Mouse (Mus musculus): ENCODE measurements around the gene Plekha6.
A peak's percentile ranks its signal among the peaks of the same experiment; 100 is the strongest.

The Plekha6 gene

GRCm38 (mm10) chr1:133163820-133164431 is at the start of gene Plekha6:
TSS of gene Plekha6 (plus strand) at chr1:133164210.
- DNase-seq (ENCODE audit: low read depth, low spot score) = peak; percentile 41

- DNase-seq (ENCODE audit: low read depth, low spot score) = no peak
Measured at GRCm38 (mm10) chr1:133116108-133116507, 47.9 kb upstream of the Plekha6 start.

GRCm38 (mm10) chr1:133118127-133118526 is 45.9 kb upstream of the Plekha6 start:
- DNase-seq (ENCODE audit: low read depth, low spot score) = no peak

DNA sequence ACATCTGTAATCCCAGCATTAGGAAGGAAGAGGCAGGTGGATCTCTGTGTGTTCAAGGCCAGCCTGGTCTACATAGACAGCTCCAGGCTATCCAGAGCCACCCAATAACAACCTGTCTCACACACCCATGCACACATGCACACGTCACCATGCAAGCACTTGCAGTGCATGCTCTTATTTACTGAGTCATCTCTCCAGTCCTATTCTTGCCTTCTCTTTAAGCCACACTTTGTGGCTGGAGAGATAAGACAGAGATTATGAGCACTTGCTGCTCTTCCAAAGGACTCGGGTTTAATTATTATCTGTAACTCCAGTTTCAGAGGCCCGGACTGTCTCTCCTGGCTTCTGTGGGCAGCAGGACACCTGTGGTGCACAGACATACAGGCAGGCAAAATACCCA is 45.2 kb upstream of the Plekha6 start:
- DNase-seq (ENCODE audit: low read depth, low spot score) = no peak

DNA sequence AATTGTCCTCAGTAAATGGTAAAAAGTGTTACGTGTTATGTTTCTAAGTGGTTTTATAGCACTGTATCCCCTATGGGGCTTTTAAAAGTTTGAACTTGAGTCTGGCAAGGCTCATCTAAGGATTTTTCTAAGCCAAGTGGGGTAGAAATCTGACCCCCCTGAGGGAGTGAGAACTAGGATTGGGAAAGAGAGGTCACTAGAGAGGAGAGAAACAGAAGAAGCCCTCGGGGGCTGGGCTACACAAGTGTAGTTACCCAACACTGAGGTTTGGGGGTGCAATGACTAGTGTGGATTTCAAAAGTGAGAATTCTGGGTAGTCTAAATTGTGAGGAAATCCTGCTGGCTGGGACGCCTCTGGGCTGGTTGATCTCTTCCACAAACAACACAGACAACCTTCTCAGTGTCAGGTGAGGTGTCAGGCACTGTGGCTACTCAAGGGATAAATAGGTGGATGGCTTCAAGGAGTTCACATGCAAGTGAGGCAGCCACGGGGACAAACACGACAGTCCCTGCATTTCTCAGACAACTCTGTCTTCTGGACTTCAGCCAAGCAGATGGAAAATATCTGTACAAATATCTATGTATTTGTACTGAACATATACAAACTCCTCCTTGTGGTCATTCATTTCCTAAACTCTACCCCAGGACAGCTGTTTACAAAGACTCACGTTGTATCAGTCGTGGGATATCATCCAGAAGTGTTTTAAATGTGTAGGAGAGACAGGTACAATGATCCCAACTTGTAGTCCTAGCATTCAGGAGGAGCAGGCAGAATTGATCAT is 43.9 kb upstream of the Plekha6 start:
- DNase-seq (ENCODE audit: low read depth, low spot score) = no peak

DNA sequence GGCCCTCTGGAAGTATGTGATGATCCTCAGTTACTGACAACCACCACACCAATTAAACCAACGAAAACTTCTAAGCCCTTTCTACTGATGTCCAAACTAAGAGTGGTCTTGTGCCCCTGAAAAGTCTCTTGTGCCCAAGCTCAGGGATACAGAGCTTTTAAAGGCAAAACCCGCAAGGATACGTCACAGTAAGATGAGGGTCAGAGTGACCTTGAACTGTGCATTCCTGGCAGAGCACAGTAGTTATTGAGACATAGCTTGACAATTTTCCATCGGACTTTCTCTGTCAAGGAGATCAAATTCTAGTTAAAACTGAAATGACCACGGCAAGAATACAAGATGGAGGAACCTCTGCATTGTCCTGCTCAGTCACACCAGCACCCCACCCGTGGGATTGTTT is 42.8 kb upstream of the Plekha6 start:
- DNase-seq (ENCODE audit: low read depth, low spot score) = no peak

DNA sequence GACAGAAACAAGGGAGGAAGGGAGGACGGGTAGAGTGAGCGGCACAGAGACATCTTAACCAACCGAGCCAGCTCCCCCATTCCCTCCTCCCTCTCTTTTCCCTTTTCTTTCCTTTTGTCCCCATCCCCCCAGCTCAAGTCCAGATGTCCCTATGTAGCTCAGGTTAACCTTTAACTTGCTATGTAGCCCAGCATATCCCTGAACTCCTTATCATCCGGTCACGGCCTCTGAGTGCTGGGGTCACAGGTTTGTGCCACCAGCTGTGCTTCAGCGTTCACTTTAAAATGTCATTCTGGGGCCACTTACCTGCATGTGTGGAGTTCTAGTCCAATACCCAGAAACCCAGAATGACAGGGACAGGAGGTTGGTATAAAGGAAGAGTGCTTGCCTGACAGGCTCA is 39.9 kb upstream of the Plekha6 start:
- no peak for DNase-seq (ENCODE audit: low read depth, low spot score)

DNA sequence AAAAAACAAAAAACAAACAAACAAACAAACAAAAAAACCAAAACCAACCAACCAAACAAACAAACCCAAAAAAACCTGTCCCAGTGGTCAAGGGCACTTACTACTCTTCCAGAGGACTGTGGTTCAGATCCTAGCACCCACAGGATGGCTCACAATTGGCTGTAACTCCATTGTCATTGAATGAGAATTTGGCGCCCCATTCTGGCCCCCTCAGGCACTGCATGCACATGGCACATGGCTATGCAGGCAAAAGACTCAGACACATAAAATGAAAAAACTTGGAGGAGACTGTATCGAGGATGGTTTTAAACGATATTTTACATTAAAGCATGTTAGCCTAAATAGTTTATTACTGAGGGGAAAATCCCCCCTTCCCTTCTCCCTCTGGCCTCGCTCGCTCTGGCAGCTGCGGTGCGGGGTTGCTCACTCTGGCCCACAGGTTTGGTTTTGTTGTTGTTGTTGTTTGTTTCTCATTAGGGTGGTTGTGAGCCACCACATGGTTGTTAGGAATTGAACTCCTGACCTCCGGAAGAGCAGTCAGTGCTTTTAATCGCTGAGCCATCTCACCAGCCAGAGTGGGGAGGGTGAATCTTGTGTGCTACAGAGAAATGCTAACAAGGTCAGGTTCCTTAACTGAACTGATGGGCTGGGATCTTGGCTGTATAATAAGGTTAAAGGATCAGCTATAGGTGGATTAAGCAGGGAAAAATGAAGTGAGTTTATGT is 38.2 kb upstream of the Plekha6 start:
- no peak for DNase-seq (ENCODE audit: low read depth, low spot score)

GRCm38 (mm10) chr1:133126365-133126740 is 37.7 kb upstream of the Plekha6 start:
- no peak for DNase-seq (ENCODE audit: low read depth, low spot score)

- no peak for DNase-seq (ENCODE audit: low read depth, low spot score)
Measured at GRCm38 (mm10) chr1:133127328-133127727, 36.7 kb upstream of the Plekha6 start.

GRCm38 (mm10) chr1:133129471-133130221 is 34.4 kb upstream of the Plekha6 start:
- peak; percentile 21 for DNase-seq (ENCODE audit: low read depth, low spot score)

DNA sequence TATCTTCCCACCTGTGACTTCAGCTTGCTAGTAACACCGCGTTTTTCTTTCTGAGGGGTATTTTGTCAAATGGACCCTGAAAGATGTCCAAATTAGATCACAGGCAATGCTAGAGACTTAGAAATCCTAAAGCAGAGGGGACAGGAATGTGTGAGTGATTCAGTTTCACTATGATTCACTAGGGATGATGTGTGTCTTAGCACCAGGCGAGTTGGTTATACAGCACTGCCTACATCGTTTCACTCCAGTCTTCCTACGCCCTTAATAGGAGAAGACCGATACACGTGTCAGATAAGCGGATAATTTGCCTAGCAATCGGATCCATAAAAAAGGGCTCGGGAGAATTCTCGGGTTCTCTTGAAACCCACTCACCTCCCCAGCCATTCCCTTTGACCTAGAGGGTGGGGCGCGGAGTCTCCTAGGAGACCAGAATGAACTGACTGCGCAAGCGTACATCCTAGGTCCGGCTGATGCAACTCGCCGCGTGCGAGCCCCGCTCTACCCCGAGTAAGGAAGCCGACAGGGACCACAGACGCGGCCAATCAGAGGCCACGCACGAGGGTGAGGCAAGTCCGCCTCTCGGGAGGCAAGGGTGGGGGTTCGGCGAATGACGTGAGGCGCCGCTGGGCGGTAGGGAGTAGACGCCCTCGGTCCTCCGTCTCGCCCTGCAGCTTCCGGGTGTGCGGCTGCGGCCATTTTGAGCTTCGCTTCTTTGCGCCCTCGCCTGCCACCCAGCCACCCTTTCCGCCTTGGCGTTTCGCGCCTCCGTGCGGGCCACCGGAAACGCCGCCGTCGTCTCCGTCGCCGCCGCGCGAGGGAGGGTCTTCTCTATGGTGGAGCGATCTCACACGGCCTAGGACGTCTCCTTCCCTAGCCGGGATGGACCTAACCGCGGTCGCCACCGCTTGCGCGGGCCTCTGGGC is 33.1 kb upstream of the Plekha6 start, which contains the start of gene Ppp1r15b:
Gene Ppp1r15b (plus strand): TSS at position 506 of the 923 bp plus-strand sequence.
- peak; percentile 99 for DNase-seq (ENCODE audit: low read depth, low spot score)

GRCm38 (mm10) chr1:133131561-133131905 is 32.5 kb upstream of the Plekha6 start:
- DNase-seq (ENCODE audit: low read depth, low spot score) = no peak

DNA sequence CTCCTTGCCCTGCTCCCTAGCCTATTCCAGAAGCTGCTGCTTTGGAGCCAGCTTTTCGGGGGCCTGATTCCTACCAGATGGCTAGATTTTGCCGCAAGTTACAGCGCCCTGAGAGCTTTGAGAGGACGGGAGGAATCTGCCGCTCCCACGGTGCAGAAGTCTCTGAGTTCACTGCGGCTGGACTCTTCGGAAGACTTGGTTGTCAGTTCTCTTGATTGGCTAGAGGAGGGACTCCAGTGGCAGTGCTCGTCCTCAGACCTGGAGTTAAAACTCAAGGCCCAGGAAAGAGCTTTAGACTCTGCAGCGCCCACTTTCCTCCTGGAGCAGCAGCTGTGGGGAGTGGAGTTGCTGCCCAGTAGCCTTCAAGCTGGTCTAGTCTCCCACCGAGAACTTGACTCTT is 32.1 kb upstream of the Plekha6 start:
- peak; percentile 47 for DNase-seq (ENCODE audit: low read depth, low spot score)

DNA sequence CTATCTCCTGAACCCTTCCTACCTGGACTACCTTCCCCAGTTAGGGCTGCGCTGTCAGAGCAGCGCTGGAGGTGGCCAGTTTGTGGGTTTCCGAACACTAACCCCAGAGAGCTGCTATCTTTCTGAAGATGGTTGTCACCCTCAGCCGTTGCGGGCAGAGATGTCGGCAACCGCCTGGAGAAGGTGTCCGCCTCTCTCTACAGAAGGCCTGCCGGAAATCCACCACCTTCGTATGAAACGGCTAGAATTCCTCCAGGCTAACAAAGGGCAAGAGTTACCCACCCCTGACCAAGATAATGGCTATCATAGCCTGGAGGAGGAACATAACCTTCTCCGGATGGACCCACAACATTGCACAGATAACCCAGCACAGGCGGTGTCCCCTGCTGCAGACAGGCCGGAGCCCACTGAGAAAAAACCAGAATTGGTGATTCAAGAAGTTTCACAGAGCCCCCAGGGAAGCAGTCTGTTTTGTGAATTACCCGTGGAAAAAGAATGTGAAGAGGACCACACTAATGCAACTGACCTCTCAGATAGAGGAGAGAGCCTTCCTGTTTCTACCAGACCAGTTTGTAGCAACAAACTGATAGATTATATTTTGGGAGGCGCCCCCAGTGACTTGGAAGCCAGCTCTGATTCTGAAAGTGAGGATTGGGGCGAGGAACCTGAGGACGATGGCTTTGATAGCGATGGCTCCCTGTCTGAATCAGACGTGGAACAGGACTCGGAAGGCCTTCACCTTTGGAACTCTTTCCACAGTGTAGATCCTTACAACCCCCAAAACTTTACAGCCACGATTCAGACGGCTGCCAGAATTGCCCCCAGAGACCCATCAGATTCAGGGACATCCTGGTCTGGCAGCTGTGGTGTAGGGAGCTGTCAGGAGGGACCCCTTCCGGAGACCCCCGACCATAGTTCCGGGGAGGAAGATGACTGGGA is 31.4 kb upstream of the Plekha6 start:
- DNase-seq (ENCODE audit: low read depth, low spot score) = peak; percentile 54

- DNase-seq (ENCODE audit: low read depth, low spot score) = peak; percentile 36
Measured at GRCm38 (mm10) chr1:133133425-133133824, 30.6 kb upstream of the Plekha6 start.

DNA sequence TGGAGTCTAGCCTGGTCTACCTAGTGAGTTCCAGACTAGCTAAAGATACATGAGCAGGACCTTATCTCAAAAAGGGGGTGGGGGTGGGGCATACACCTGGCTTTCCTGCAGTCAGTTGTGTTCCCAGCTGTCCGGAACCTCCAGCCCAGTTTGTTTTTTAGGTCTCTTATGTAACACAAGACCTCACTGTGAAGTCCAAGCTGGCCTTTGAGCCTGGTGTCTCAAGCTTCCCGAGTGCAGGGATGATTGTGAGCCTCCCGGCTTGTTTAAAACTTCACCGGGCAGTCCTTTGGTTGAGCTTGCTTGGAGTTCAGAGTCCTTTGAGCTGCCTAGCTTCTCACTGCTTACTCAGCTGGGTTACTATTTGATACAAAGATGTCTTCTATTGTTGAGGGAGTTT is 29.9 kb upstream of the Plekha6 start:
- peak; percentile 25 for DNase-seq (ENCODE audit: low read depth, low spot score)

DNA sequence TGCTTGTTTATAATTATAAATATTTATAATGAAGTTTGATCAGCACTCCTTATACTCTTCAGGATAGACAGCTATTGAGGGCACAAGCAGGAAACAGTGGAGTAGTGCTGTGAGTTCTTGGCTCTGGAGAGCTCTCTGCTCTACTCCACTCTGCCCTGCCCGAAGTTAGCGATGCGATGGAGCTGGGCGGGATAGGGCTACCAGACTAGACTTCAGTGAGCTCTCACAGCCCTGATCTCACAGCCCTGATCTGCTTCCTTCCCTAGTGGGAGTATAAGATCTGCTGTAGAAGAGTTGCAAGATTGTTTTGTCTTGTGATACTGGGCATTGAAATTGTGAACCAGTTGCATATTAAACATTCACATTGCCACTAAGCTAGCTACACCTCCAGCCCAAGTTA is 29.1 kb upstream of the Plekha6 start:
- no peak for DNase-seq (ENCODE audit: low read depth, low spot score)

- DNase-seq (ENCODE audit: low read depth, low spot score) = no peak
Measured at GRCm38 (mm10) chr1:133135808-133136207, 28.2 kb upstream of the Plekha6 start.

DNA sequence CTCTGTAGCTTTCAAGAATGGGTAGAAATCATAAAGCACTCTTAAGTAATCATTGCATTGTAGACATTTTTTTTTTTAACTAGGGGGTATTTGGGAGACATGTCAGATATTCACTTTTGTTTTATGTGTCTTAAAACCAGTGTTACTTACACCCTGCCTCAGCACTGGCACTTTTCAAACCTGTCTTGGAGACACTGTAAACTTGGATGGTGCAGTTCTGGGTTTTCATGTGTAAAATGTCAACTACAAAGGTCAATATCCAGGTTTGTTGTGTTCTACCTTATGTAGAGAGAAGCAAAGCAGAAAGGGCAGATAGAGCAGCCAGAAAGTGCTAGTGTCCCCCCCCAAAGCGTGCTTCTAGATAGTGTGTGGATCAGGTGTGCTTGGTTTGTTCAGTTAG is 25.6 kb upstream of the Plekha6 start:
- DNase-seq (ENCODE audit: low read depth, low spot score) = no peak

All from CD4-positive helper T cell, adult 2 months (primary cell).